8 mouse cellular contexts compared by ENCODE assay signal in the genomic region with DNA sequence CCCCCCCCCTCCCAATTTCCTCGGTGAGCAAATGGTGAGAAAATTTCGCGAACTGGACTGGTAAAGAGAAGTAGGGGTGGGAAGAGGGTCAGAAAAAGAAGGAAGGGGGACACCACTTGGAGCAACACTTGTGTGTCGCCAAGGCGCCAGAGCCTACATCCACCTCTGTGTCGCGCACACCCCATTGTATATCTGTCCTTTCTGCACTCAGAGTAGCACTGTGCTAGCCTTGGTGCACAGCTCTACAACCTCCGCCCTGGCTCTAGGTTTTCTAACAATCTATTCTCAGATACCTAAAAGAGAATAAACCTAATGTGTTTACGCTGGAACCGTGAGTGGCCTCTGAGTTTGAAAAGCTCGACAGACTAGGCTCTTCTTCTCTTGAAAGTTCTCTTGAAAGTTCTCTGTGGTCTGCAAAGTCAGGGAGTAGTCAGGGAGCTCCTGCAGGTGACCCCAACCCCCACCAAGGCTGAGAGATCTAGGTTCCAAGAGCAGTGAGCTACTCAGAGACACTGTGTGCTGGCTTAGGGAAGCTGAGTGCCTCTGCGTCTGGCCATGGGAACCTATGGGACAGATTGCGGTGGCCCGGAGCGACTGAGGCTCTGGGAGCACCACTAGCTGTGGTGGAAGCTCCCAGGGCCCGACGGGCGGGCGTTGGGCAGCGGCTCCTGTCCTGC. TPM values are rescaled to one million over a fixed set of nuclear protein-coding genes. Genes with fewer than 3 reads are reported as not detected.
DNase-seq lines count a peak whose midpoint lies in the region; ATAC-seq lines count a peak whose summit lies in the region.

No protein-coding gene starts in this region.

- peaks cover 30% of the 10 kb centered on the region for H3K27me3 ChIP-seq in embryonic facial prominence, embryonic 14.5 days (replicated peaks; ENCODE audit: control insufficient read depth, insufficient read depth, low read length)
- H3K27me3 ChIP-seq in hindbrain, embryonic 15.5 days: peaks cover 47% of the 10 kb centered on the region
- peaks cover 49% of the 10 kb centered on the region for H3K27me3 ChIP-seq in midbrain, embryonic 15.5 days (replicated peaks)

- no peaks in the 10 kb centered on the region for H3K9me3 ChIP-seq in embryonic facial prominence, embryonic 14.5 days (ENCODE audit: control insufficient read depth, low read length)
- H3K9me3 ChIP-seq in hindbrain, embryonic 15.5 days: no peaks in the 10 kb centered on the region
- H3K9me3 ChIP-seq in midbrain, embryonic 15.5 days: no peaks in the 10 kb centered on the region

- DNase-seq in heart, adult 11 months: peak; percentile 92
- no peak for DNase-seq in heart, postnatal 10 days
- DNase-seq in embryonic facial prominence, embryonic 14.5 days (ENCODE audit: low spot score): no peak
- DNase-seq in T-cell, adult 2 months (ENCODE audit: low spot score): no peak
- DNase-seq in spleen, adult 18-20 months: no peak
- DNase-seq in cerebellum, postnatal 36 days: no peak

- H3K4me1 ChIP-seq in embryonic facial prominence, embryonic 14.5 days (ENCODE audit: control insufficient read depth, insufficient read depth, low read length): peaks cover 7% of the 10 kb centered on the region
- H3K4me1 ChIP-seq in hindbrain, embryonic 15.5 days (replicated peaks): peaks cover 17% of the 10 kb centered on the region
- H3K4me1 ChIP-seq in midbrain, embryonic 15.5 days: peaks cover 16% of the 10 kb centered on the region

- 16% methylated on average over 18 of the region's 20 CpGs for WGBS in embryonic facial prominence, embryonic 14.5 days
- 27% methylated on average over 20 of the region's 20 CpGs for WGBS in hindbrain, embryonic 15.5 days
- 25% methylated on average over 20 of the region's 20 CpGs for WGBS in midbrain, embryonic 15.5 days

- ATAC-seq in embryonic facial prominence, embryonic 14.5 days (ENCODE audit: low read depth): no peak; the same call in 1 of the 2 replicates
- ATAC-seq in hindbrain, embryonic 15.5 days (ENCODE audit: low FRiP score, low read depth): peak; percentile 42; the same call in 1 of the 2 replicates
- peak; percentile 25; the same call in 1 of the 2 replicates for ATAC-seq in midbrain, embryonic 15.5 days (replicated peaks)

- H3K4me2 ChIP-seq in embryonic facial prominence, embryonic 14.5 days (ENCODE audit: low read depth, low read length): peak overlapping the region; percentile 84
- peak overlapping the region; percentile 93 for H3K4me2 ChIP-seq in hindbrain, embryonic 15.5 days
- peak overlapping the region; percentile 98 for H3K4me2 ChIP-seq in midbrain, embryonic 15.5 days

- intact Hi-C loops in heart, postnatal 10 days (cut with DNase I): loop anchor here (1.0 to 5.0 kb wide), 4 partner anchors 56 to 1076 kb away; no protein-coding TSS in a partner anchor

- peak overlapping the region; percentile 66 for H3K9ac ChIP-seq in embryonic facial prominence, embryonic 14.5 days (ENCODE audit: low read depth, low read length)
- 0 out of 2 replicates have a peak overlapping the region, but pooled peaks have one; percentile 27 for H3K9ac ChIP-seq in hindbrain, embryonic 15.5 days
- no peak overlapping the region; the same call in 1 of the 2 replicates for H3K9ac ChIP-seq in midbrain, embryonic 15.5 days

- H3K27ac ChIP-seq in embryonic facial prominence, embryonic 14.5 days (replicated peaks; ENCODE audit: low read depth, low read length): 0 out of 2 replicates have a peak overlapping the region, but pooled peaks have one; percentile 50
- H3K27ac ChIP-seq in hindbrain, embryonic 15.5 days (replicated peaks): no peak overlapping the region
- H3K27ac ChIP-seq in midbrain, embryonic 15.5 days: no peak overlapping the region

- H3K4me3 ChIP-seq in embryonic facial prominence, embryonic 14.5 days (ENCODE audit: low read depth, low read length): peak overlapping the region; percentile 60
- peak overlapping the region; percentile 45 for H3K4me3 ChIP-seq in hindbrain, embryonic 15.5 days
- H3K4me3 ChIP-seq in midbrain, embryonic 15.5 days: peak overlapping the region; percentile 52

- no peaks in the 10 kb centered on the region for H3K36me3 ChIP-seq in embryonic facial prominence, embryonic 14.5 days (ENCODE audit: control insufficient read depth, insufficient read depth, low read length)
- H3K36me3 ChIP-seq in hindbrain, embryonic 15.5 days: no peaks in the 10 kb centered on the region
- no peaks in the 10 kb centered on the region for H3K36me3 ChIP-seq in midbrain, embryonic 15.5 days (replicated peaks)

RNA-seq across cellular contexts. Expression of a gene that starts 0.5 kb away (rescaled TPM):
- total RNA-seq in heart, postnatal 10 days (2021): 10 to 100 TPM; 24.6 to 30.9 TPM
- polyA plus RNA-seq in embryonic facial prominence, embryonic 14.5 days (2014; fragmentation: Nextera tagmentation; extraction: Ambion mirVana): 24.2 and 24.6 TPM in 2 replicates
- polyA plus RNA-seq in hindbrain, embryonic 15.5 days (2015; fragmentation: Nextera tagmentation; extraction: Ambion mirVana): 0.52 and 0.84 TPM in 2 replicates
- polyA plus RNA-seq in midbrain, embryonic 15.5 days (2015; fragmentation: Nextera tagmentation; extraction: Ambion mirVana): 0.26 and 0.54 TPM in 2 replicates

Comparison
In these comparisons a context has a peak if more than half of its experiments do, and no peak if none do; other contexts are left out.
1. RNA of a gene that starts 0.5 kb away (polyA plus RNA-seq): 24.2 to 24.6 TPM in embryonic facial prominence, embryonic 14.5 days; 0.26 to 0.54 TPM in midbrain, embryonic 15.5 days and 0.52 to 0.84 TPM in hindbrain, embryonic 15.5 days; every median in the first group is over 10 times any median in the second.
2. Peak in every context shown above with its lines, with median percentiles within 50 percentile points of each other: H3K4me2 ChIP-seq and H3K4me3 ChIP-seq.